Mouse (Mus musculus): ENCODE measurements around the gene Gipc2. TPM values are rescaled to one million over a fixed set of nuclear protein-coding genes. Genes with fewer than 3 reads are reported as not detected.

Gene Gipc2
- total RNA-seq, 2 experiments from 2014 or later = 1.3 to 2.8 TPM

DNA sequence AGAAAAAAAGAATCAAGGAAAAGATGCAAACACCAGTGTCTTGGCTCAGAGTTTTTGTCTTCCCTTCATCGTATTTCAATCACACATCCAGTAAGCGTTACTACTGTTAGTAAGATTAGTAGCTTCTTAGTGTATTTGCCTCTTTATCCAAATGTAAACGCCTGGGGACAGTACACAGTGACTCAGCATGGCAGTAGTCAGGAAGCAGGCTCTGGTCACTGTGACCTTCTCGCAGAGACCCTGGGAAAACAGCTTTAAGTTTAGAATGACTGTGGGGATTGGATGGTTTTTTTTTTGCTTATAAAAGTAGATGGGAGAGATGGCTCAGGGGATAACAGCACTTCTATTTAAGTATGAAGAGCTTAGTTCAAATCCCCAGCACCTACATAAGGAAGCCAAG lies 46.0 kb downstream of the Gipc2 start:
- no peak for DNase-seq (ENCODE audit: low spot score in 2 of 2)

DNA sequence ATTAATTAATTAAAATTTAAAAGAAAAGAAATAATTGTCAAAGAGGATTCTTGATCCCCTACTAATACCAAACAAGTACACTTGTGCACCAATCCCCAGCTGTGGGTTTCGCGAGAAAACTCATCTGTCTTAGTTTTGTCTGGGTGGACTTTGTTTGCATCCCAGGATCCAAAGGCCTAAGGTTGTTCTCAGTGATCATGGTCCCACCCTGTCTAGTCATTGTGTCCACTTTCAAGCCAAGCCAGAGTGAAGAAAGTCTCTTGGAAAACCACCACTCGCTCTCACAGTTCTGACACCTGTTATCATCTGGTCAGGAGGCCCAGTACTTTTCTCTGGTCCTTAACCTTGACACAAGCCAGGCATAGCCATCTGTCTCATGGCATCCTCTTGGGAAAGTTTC lies 48.1 kb downstream of the Gipc2 start:
- DNase-seq (ENCODE audit: low spot score in 2 of 2) = no peak

- no peak for DNase-seq (ENCODE audit: low spot score in 2 of 2)
Observed at GRCm38 (mm10) chr3:152116140-152116539, 49.9 kb downstream of the Gipc2 start.

DNA sequence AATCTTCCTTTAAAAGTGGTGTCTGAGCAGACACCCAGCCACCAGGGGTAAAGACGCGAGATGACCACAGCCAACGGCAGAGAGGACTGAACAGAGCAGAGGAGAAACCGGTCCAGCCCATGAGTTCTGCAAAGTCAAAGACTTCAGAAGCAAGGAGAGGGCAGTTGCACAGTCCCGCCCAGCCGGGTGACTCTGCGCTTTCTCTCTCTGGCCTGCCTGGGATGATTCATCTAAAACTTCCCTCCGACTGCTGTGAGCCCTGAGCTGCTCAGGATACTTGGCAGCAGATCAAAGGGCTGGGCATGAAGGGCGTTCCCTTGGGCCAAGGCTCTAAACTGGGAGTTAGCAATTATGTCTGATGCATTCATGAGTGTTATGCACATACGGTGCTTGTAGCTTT lies 51.2 kb downstream of the Gipc2 start:
- no peak for DNase-seq (ENCODE audit: low spot score in 2 of 2)

DNA sequence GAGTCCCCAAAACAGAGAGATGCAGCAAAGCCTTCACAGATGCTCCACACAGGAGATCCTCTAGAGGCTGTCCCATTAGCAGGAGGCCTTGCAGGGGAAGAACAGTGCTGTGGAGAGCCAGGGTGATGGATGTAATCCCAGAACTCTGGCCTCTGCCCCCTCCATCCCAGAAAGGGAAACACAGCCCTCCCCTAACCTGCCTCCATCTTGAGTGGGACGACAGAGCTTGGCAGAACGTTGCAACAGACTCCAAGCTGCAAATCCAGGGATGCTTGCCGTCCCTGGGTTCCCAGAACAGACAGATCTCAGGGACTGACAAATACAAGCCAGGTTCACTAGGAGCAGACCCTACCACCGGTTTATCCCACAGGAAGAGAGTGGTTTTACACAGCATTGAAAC lies 51.8 kb downstream of the Gipc2 start:
- no peak for DNase-seq (ENCODE audit: low spot score in 2 of 2)

GRCm38 (mm10) chr3:152113496-152113895 lies 52.5 kb downstream of the Gipc2 start:
- no peak for DNase-seq (ENCODE audit: low spot score in 2 of 2)

DNA sequence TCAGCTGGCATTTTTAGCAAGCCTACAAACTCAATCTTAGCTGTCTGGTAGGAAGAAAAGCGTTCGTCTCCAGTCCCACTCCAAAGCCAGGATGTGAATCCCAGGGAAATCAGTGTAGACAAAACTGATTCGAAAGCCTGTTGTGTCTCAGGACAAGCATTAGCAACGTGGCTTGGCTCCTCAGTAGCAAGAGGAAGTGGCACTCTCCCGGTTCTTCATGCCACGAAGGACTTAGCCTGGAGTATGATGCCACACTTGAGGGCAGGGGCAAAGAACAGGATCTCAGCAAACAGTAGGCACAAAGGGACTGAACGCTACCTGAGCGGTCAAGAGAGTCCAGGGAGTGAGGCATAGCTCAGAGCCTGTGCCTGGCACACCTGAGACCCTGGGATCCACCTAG lies 53.4 kb downstream of the Gipc2 start:
- no peak for DNase-seq (ENCODE audit: low spot score in 2 of 2)

- no peak for DNase-seq (ENCODE audit: low spot score in 2 of 2)
Observed at GRCm38 (mm10) chr3:152111482-152111881, 54.5 kb downstream of the Gipc2 start.

DNA sequence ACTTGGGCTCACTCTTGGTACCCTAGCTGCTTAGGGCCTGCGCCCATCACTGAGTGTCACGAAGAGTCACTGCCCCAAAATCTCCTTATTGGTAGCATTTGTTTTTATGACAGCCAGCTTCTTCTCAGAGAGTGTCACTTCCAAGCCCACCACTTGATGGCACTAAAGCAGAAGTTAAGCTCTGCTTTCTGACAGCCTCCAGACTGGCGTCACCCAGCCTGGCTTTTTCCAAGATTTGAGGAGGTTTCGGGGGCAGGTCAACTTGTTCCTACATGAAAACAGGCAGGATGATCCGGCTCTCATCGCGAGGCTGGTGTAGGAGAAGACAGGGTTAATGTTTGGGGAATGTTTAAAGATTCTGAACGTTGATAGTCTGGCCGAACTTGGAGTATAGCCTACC lies 54.9 kb downstream of the Gipc2 start:
- DNase-seq (ENCODE audit: low spot score in 2 of 2) = peak; percentile 85 to 88

- no peak for DNase-seq (ENCODE audit: low spot score in 2 of 2)
Observed at GRCm38 (mm10) chr3:152109260-152109587, 56.8 kb downstream of the Gipc2 start.

DNA sequence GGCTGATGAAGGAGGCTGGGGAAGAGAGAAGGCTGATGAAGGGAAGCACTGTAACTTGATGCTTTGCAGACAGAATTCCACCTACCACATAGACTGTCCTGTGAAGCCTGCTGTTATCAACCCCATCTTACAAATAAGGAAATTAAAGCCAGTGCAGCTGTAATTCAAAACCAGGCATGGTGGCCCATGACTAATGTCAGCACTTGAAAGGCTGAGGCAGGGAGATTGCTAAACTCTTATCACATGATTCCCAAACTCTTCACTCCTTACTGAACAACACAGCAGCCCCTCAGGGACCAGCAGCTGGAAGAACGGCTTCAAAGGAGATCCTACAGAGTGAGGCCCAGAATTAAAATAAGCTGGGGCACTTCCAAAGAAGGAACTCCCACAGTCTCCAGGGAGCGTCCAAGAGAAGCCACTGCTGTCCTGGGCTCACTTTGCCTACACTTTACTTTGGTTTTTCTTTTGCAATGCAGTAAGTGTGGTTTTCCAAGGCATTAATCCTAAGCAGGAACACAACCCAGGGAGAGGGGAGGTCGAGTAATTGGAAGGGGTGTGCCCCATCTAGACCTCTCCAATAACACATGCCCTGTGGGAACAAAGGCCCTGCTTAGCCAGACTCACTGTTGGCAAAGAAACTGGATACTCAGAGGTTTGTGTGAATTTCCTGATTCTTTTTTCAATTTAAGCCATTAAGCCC lies 57.3 kb downstream of the Gipc2 start:
- DNase-seq (ENCODE audit: low spot score in 2 of 2) = no peak

DNA sequence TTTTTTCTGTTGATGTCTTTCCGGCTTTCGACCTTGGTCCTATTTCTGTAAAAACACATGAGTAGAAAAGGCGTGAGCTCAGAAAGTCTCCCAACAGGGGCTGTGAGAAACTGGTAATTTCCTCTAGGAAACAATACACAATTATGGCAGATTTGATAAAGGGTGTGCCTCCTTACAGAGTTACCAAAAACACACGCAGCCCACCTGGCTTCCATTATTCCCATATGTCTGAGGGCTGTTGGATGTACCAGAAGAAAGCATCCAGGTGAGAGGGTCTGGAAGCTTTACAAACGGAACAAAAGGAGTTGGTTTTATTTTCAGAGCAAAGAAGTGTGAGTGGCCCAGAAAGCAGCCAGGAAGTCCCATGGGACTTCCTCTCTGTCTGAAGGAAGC lies 58.0 kb downstream of the Gipc2 start:
- DNase-seq (ENCODE audit: low spot score in 2 of 2) = no peak

DNA sequence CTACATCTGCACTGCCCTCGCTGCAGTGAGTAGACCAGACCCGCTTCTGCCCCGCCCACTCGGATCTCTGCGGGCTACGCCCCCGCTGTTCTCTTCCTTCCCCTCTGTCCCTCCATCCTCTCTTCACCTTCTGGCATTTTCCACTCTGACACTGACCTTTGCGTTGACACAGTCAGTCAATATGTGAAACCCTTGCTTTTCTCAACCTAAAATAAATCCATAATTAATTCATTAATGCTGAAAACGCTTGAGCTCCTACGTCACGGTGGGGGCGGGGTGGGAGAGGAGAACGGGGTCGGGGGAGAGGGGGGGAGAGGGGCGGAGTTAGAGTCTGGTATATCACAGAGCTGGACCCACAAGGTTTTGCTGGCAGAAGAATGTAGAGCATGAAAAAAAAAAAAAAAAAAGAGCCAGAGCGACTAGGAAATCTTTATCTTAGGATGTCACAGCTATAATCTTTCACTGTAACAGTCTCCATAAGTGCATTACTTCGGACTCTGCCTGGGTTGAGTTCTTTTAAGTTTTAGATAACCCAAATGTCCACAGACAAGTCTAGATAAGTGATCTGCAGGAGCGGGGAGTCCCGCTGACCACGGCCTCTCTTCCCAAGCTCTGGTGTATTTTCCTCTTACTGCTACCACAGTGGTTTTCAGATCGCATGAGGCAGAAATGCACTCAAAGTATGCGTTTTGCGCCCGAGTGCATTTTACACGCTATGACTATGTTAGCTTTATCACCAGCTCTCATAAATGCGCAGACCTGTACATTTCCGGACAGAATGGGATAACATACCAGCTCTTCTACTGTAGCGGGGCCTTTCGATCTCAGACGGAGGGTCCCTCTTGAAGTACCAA lies 58.7 kb downstream of the Gipc2 start:
- peak; percentile 11 to 21 for DNase-seq (ENCODE audit: low spot score in 2 of 2)

DNA sequence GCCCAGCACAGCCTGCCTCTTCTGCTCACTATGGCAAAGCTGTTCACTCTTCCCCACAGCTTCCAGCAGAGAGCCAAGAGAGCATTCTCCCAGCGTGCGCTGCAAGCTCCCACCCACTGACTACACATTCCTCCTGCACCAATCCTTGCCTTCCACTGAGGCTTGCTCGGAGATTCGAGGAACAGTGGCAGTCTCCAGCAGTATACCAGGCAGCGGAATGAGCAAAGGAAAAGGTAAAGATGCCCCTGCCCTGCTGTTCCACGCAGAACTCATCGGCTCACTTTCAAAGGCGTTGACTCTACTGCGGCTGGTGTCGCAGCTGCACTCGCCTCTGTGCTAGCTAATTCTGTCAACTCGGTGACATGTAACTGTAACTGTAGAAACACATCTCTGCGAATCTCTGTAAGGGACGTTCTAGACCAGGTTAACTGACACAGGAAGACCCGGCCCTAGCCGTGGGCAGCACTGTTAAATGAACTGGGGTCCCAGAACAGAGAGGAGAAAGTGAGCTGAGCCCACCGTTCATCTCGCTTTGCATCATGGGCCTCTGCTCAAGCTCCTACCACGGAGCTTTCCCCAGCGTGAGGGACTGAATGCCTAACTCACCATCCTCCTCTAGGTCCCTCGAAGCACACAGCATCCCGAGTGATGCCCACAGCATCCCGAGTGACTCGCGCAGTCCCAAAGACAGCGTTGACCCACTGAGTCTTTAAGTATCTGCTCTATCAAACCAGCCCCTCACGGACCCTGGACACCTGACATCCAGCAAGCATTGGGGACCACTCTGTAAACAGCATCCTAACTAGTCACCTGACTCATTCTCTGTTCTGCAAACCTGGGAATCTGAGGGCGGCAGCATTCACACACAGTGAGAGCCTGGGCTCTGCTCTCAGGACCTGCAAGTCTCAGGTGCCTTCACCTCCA lies 59.5 kb downstream of the Gipc2 start:
- peak; percentile 34 to 44 for DNase-seq (ENCODE audit: low spot score in 2 of 2)

DNA sequence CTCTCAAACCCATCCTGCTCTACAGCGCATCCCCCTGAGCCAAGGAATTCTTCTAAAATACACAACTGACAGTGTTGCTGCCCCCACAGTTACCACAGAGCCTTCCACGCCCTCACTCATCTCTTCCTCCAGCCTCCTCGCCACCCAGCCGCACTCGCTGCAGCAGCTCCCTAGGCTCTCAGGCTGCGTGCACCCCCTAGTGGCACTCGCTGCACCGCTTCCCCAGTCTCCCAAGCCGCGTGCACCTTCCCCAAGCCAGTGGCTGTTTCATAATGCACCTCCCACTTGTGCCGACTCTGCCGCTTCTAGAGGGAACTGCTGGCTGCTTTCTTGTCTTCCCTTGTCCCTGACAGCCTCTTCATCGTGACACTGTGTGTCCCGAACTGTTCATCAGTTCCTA lies 60.7 kb downstream of the Gipc2 start:
- peak; percentile 75 to 77 for DNase-seq (ENCODE audit: low spot score in 2 of 2)

GRCm38 (mm10) chr3:152103381-152103780 lies 62.6 kb downstream of the Gipc2 start:
- DNase-seq (ENCODE audit: low spot score in 2 of 2) = no peak

DNA sequence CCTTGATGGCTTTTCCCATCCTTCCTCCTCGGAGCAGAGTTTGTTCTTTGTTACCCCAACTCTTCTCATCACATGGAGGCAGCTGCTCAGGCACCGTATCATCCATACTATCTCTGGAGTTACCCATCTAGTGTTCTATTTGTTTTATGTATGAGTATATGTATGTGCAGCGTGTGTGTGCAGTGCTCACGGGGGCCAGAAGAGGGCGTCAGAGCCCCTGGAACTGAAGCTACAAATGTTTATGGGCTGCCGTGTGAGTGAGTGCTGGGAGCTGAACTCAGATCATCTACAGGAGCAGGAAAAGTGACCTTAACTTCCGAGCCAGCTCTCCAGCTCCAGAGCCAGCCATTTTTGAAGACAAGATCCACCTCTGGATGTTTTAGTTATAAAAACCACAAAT lies 64.6 kb downstream of the Gipc2 start:
- no peak for DNase-seq (ENCODE audit: low spot score in 2 of 2)

DNA sequence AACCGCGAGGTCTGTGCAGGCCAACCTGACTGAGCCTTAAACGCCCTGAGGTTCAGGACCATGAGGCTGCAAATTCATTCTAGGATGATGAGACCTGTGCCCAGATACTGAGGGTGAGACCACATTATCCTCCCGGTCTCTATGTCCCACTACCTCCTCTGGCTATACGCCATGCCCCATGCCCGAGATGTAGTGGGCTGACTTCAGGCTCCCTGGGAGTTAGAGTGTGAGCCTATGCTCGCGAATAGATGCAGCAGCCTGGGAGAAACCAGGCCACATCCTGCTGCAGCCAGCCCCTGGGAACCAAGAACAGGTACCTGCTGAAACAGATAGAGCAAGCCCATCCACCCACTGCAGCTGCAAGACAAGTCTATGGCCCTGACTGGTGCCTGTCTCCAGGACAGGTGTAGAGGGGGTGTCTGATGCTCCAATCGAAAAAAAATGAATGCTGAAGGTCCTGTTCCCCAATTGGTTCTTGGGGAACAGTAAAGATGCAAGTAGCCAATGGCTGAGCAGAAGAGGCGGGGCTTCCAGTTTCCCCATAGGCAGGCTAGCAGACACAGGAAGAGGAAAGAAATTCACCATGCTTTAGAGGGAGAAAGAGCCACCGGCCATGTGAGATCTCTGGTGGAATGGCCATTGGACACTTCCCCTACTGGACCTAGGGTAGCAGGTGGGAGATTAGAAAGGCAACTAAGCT lies 65.8 kb downstream of the Gipc2 start:
- DNase-seq (ENCODE audit: low spot score in 2 of 2) = no peak

GRCm38 (mm10) chr3:152095030-152095429 lies 71.0 kb downstream of the Gipc2 start:
- DNase-seq (ENCODE audit: low spot score in 2 of 2) = peak; percentile 21 to 47

GRCm38 (mm10) chr3:152092385-152093057 lies 73.5 kb downstream of the Gipc2 start:
- DNase-seq (ENCODE audit: low spot score in 2 of 2) = peak in 1 of 2 experiments; percentile 31
